Mouse (Mus musculus): ENCODE measurements around the gene Vmac. TPM values are rescaled to one million over a fixed set of nuclear protein-coding genes. Genes with fewer than 3 reads are reported as not detected.

The Vmac gene
- total and polyA plus RNA-seq, 3 experiments, result 2.6 to 8.0 TPM; not detected in 1

DNA sequence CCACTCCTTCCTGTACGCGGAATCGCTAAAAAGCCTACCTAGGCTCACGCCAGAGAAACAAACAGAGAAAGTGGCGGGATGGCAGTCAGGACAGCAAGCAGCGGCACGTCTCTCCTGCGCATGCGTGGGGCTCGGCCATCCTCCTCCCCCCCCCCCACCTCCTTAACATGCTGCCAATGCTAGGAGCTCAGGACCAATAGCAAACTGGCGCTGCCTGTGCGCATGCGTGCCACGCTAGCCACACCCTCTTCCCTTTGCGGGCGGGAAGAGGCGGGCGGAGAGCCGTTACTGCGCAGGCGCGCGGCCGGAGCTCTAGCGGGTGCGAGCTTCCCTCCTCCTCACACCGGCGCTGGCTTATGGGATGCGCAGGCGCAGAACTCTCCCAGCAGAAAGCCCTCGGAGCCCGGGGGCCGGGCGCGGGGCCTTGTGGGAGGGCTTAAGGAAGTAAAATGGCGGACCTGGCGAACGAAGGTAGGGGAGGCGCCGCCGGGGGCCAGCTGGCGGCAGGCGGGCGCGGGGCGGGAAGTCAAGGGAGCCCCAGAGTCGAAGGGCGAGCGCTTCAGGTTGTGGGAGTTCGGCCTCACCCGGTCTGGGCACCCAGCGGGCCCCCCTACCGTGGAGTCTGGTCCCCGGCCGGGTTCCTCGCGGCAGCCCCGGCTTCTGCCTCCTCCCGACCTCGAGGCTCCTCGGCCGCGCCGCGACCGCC lies 44.7 kb downstream of the Vmac start, which contains the start of gene Ranbp3:
TSS of gene Ranbp3 (plus strand) at position 354 of the 706 bp plus-strand sequence.
- H3K27ac ChIP-seq (ENCODE audit: control insufficient read depth, low read depth, low read length), result peak within 1 kb of the TSS; percentile 92
- peaks cover 11 to 21% of the 10 kb centered on the region in 2 experiments for H3K36me3 ChIP-seq (ENCODE audit: control insufficient read depth in 1 of 2, insufficient read depth in 2 of 2, low read length in 2 of 2)
- peak within 1 kb of the TSS; percentile 92 to 96 for H3K4me3 ChIP-seq (ENCODE audit: control insufficient read depth in 1 of 2, insufficient read depth in 1 of 2, low read depth in 2 of 2, low read length in 2 of 2)
- peaks cover 3 to 17% of the 10 kb centered on the region in 2 experiments; a peak in 2 of 4 replicates for H3K4me1 ChIP-seq (ENCODE audit: control insufficient read depth in 1 of 2, insufficient read depth in 2 of 2, low read length in 2 of 2)
- peaks cover 52% of the 10 kb centered on the region for H3K79me2 ChIP-seq (ENCODE audit: control insufficient read depth, insufficient read depth, low read length, poor library complexity)
- H3K9me3 ChIP-seq (replicated peaks; ENCODE audit: insufficient read depth, low read length), result no peaks in the 10 kb centered on the region
- H3K27me3 ChIP-seq (ENCODE audit: control insufficient read depth in 1 of 2, insufficient read depth in 2 of 2, low read length in 2 of 2), result no peaks in the 10 kb centered on the region
- peak; percentile 99 for DNase-seq (ENCODE audit: low read depth, low spot score)
- peak within 1 kb of the TSS; percentile 99 for H3K9ac ChIP-seq (ENCODE audit: control insufficient read depth, low read depth, low read length, poor library complexity, severe bottlenecking)
- TF ChIP-seq EP300 (IDR thresholded peaks at IDR 0.05; ENCODE audit: low read depth in 1 of 2, low read length in 2 of 2), result no peak
- no peak for TF ChIP-seq JUND (IDR thresholded peaks at IDR 0.05; ENCODE audit: low read depth, low read length)
- TF ChIP-seq USF1 (IDR thresholded peaks at IDR 0.05; ENCODE audit: low read depth, low read length), result no peak
- TF ChIP-seq MXI1 (IDR thresholded peaks at IDR 0.05; ENCODE audit: low read depth, low read length), result peak; percentile 50
- TF ChIP-seq UBTF (IDR thresholded peaks at IDR 0.05; ENCODE audit: borderline replicate concordance, insufficient read depth, low read depth, low read length), result no peak
- no peak for TF ChIP-seq GATA1 (IDR thresholded peaks at IDR 0.05; ENCODE audit: low read depth, low read length)
- TF ChIP-seq ZKSCAN1 (IDR thresholded peaks at IDR 0.05; ENCODE audit: low read depth, low read length), result no peak
- peak; percentile 95 for TF ChIP-seq NRF1 (IDR thresholded peaks at IDR 0.05; ENCODE audit: insufficient read depth, low read depth, low read length, poor library complexity, severe bottlenecking)
- TF ChIP-seq MYB (IDR thresholded peaks at IDR 0.05; ENCODE audit: low read depth, low read length), result no peak
- peak; percentile 82 for TF ChIP-seq HCFC1 (IDR thresholded peaks at IDR 0.05; ENCODE audit: low read depth, low read length)
- TF ChIP-seq CHD2 (IDR thresholded peaks at IDR 0.05; ENCODE audit: low read length), result no peak
- no peak; the same call in 1 of the 2 replicates for TF ChIP-seq KAT2A (conservative IDR thresholded peaks at IDR 0.05; ENCODE audit: low read depth, low read length)
- peak; percentile 88; the same call in 1 of the 2 replicates for TF ChIP-seq E2F4 (IDR thresholded peaks at IDR 0.05; ENCODE audit: borderline replicate concordance, low read depth, low read length)
- TF ChIP-seq RAD21 (IDR thresholded peaks at IDR 0.05; ENCODE audit: low read depth, low read length), result no peak
- peak; percentile 87 for TF ChIP-seq TCF12 (IDR thresholded peaks at IDR 0.05; ENCODE audit: low read depth, low read length)
- peak; percentile 56 to 96 for TF ChIP-seq POLR2A (IDR thresholded peaks at IDR 0.05; ENCODE audit: control insufficient read depth in 1 of 2, insufficient read depth in 1 of 2, low read depth in 1 of 2, low read length in 2 of 2, poor library complexity in 1 of 2)
- peak; percentile 39; the same call in 1 of the 2 replicates for TF ChIP-seq ETS1 (IDR thresholded peaks at IDR 0.05; ENCODE audit: low read depth, low read length)
- TF ChIP-seq ZC3H11A (IDR thresholded peaks at IDR 0.05; ENCODE audit: low read depth, low read length), result no peak
- TF ChIP-seq BHLHE40 (IDR thresholded peaks at IDR 0.05; ENCODE audit: borderline replicate concordance, low read depth, low read length), result no peak
- no peak for TF ChIP-seq MEF2A (IDR thresholded peaks at IDR 0.05; ENCODE audit: extremely low read depth, insufficient replicate concordance, low read depth, low read length, poor library complexity, severe bottlenecking)
- peak; percentile 71; the same call in 1 of the 2 replicates for TF ChIP-seq ELF1 (IDR thresholded peaks at IDR 0.05; ENCODE audit: low read depth, low read length)
- no peak for TF ChIP-seq POLR2AphosphoS5 (IDR thresholded peaks at IDR 0.05; ENCODE audit: borderline replicate concordance, low read depth, low read length)
- TF ChIP-seq CHD1 (IDR thresholded peaks at IDR 0.05; ENCODE audit: low read depth, low read length), result no peak
- peak; percentile 93 for TF ChIP-seq POLR2AphosphoS2 (IDR thresholded peaks at IDR 0.05; ENCODE audit: low read length)
- no peak for TF ChIP-seq CTCF (IDR thresholded peaks at IDR 0.05 in 2 of 3, conservative IDR thresholded peaks at IDR 0.05 in 1 of 3; ENCODE audit: control insufficient read depth in 1 of 3, insufficient read depth in 1 of 3, low read depth in 2 of 3, low read length in 3 of 3, poor library complexity in 1 of 3, severe bottlenecking in 1 of 3)
- TF ChIP-seq ZNF384 (IDR thresholded peaks at IDR 0.05; ENCODE audit: low read depth, low read length), result no peak
- no peak for TF ChIP-seq SMC3 (IDR thresholded peaks at IDR 0.05; ENCODE audit: low read depth, low read length)
- peak; percentile 56 for TF ChIP-seq MAX (IDR thresholded peaks at IDR 0.05; ENCODE audit: low read length)
- peak; percentile 55 for TF ChIP-seq ZMIZ1 (IDR thresholded peaks at IDR 0.05; ENCODE audit: low read depth, low read length)
- peak; percentile 73 for TF ChIP-seq SIN3A (IDR thresholded peaks at IDR 0.05; ENCODE audit: low read length)
- 0 out of 2 replicates have a peak, but pooled peaks have one; percentile 21 for TF ChIP-seq RCOR1 (IDR thresholded peaks at IDR 0.05; ENCODE audit: low read depth, low read length)
- TF ChIP-seq MAZ (IDR thresholded peaks at IDR 0.05; ENCODE audit: low read depth, low read length), result peak; percentile 87
- TF ChIP-seq TBP (IDR thresholded peaks at IDR 0.05; ENCODE audit: low read depth, low read length), result peak; percentile 69
- no peak for TF ChIP-seq TAL1 (IDR thresholded peaks at IDR 0.05; ENCODE audit: low read length)
- TF ChIP-seq NELFE (IDR thresholded peaks at IDR 0.05; ENCODE audit: low read depth, low read length), result peak; percentile 84
- TF ChIP-seq GABPA (IDR thresholded peaks at IDR 0.05; ENCODE audit: low read depth, low read length), result no peak
